Mouse (Mus musculus) adipose tissue, adult 10 weeks (tissue): ENCODE data around the gene Nol11. TPM values are rescaled to one million over a fixed set of nuclear protein-coding genes. Genes with fewer than 3 reads are reported as not detected.

ENCODE experiments used
- polyA plus RNA-seq: library from polyadenylated mRNA; stranded (reverse); fragments of 350-450 nt; fragmentation: Illumina TruSeq; extraction: RNeasy Lipid Tissue Mini Kit (QIAGEN cat#74804); gene quantifications from one replicate; pipeline ENCODE4 v1.2.3, GENCODE M21; 2014; ENCODE audit warnings: low read depth, low replicate concordance

Gene Nol11
- polyA plus RNA-seq, result 13.5 TPM

GRCm38 (mm10) chr11:107188565-107189552, at the start of gene Nol11:
TSS of gene Nol11 (minus strand) at chr11:107189381.

GRCm38 (mm10) chr11:107131749-107132421, 57.3 kb downstream of the Nol11 start, which contains the start of gene Bptf:
TSS of gene Bptf (minus strand) at chr11:107132127.

Other genes with a start within 250 kb of the Nol11 start
- 28.5 TPM for gene Kpna2, start 189.8 kb downstream of the Nol11 start, polyA plus RNA-seq
- gene 1810010H24Rik, start 163.7 kb downstream of the Nol11 start, polyA plus RNA-seq, result 4.1 TPM
- gene Bptf, start 57.3 kb downstream of the Nol11 start, polyA plus RNA-seq, result 31.0 TPM